Mouse (Mus musculus): Measurements from ENCODE around the gene Msl1.

The Msl1 gene

DNA sequence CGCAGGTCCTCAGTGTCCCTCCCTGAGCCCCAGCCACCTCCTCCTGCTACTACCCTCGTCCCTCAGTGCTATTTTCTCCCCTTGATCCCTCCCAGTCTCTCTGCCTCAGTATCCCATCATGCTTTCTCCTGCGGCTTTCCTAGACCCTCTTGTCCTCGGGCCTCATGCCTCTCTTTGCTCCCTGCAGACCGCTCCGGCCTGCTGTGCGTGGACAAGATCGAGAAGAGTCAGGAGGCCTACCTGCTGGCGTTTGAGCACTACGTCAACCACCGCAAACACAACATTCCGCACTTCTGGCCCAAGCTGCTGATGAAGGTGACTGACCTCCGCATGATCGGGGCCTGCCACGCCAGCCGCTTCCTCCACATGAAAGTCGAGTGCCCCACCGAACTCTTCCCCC lies 31.2 kb upstream of the Msl1 start:
- DNase-seq (ENCODE audit: low spot score in 2 of 2), result no peak

GRCm38 (mm10) chr11:98764746-98765145 lies 30.6 kb upstream of the Msl1 start:
- no peak for DNase-seq (ENCODE audit: low spot score in 2 of 2)

DNA sequence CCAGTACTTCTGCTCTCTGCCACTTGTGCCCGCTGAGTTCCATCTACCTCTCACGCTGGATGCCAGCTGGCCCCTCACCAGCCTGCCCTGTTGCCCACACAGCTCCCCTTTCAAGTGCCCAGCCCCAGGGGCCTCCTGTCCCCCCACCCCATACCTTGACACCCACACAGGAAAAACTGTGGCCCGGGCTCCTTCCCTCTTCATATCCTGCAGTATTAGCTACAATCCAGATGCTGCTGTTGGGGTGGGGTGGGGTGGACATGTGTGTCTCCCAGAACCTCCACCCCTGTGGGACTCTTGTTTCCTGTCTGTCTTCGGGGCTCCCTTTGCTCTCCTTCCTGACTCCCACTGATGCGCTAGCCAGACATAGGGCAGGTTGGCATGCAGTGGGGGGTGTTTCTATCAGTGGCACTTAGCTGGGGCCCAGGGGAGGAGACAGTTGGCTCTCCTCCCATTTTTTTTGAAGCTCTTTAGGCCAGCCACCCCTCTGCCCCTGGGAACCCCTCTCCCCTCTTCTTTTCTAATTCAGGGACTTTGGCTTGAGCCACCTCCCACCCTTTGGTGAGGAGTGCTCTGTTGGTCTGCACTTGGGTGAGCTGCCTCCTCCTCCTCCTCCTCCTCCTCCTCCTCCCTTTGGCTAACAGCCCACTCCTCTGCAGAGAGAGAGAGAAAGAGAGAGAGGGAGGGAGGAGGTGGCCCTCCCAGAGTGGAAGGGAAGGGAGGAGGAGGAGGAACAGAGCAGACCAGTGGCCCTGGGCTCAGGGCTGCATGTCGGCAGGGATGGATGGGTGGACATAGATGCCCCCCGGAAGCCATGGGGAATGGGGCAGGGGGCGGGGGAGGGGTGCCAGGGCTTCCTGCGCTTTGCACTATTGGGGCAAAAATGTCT lies 29.7 kb upstream of the Msl1 start:
- DNase-seq (ENCODE audit: low spot score in 2 of 2), result no peak

GRCm38 (mm10) chr11:98766346-98766745 lies 29.0 kb upstream of the Msl1 start:
- no peak for DNase-seq (ENCODE audit: low spot score in 2 of 2)

DNA sequence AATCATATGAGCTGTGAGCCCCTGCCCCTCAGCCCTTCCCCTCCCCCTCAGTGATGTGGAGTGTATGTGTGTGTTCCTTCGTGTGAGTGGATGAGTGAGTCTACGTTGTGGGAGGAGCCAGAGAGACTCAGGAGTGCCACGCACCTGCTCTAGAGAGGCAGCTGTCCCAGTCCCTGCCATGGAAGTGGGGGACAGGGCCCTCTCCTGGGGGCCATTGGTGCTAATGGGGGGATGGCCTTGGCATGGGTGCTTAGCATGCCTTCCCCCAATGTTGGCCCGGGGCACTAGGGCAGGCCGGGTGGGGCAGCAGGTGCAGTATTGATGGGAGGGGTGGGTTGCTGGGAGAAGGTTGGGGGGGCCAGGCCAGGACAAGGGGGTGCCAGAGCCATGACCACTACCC lies 28.5 kb upstream of the Msl1 start:
- no peak for DNase-seq (ENCODE audit: low spot score in 2 of 2)

DNA sequence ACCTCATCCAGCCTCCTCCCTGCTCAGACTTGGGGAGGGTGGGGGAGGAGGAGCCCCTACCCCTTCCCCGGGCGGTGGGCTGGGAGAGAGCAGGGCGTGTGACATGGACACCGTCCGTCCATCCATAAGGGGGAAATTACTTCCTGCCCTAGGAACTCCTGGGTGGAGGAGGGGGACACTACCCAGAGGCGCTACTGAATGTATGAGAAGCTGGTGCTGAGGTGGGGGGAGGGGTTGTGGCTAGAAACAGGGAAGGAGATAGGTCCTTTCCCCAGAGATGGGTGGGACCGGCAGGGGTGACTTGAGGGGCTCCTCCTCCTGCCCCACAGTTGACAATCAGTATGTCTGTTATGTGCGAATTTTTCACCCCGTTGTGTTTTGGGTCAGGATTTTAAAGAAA lies 28.0 kb upstream of the Msl1 start:
- peak; percentile 50 to 61 for DNase-seq (ENCODE audit: low spot score in 2 of 2)

- DNase-seq (ENCODE audit: low spot score in 2 of 2), result no peak
Observed at GRCm38 (mm10) chr11:98767713-98768112, 27.6 kb upstream of the Msl1 start.

GRCm38 (mm10) chr11:98768127-98769006 lies 26.9 kb upstream of the Msl1 start:
- peak; percentile 51 to 54 for DNase-seq (ENCODE audit: low spot score in 2 of 2)

DNA sequence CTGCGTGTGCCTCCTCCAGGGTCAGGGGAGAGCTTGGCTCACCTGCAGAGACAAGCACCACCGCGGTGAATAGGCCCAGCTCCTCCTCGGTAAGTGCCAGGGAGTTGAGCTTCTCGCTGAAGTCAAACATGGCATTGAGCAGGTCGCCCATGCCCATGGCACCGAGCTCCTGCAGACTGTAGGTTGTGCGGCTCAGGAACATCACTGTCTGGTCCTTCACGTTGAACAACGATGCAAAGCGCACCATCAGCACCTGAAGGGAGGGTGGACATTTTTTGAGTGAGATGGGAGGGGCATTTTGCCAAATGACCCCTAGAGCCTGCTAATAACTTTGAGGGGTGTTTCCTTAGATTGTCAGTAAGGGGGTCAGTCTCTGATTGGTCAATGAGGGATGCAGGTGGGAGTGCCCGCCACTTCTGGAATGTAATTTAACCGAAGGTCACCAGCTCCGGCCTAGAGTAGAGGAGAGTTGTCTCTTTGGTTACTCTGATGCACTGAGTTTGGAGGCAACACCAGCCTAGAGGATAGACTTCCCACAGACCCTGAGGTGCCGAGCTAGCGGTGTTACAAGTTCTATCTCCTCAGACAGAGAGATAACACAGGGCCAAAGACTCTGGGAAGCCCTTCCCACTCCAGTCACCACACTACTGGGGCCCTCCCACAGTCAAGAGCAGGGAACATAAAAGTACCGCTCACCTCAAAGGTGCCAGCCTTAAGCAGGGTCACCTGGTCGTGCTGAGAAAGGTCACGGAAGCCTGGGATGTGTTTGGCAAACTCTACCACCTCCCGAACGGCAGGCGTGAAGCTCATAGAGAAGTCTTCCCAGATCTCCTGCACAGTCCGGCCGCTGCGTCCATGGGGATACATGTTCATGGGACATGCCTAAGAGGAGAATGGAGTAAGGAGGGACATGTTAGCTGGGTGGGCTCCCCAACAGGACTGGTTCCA lies 26.0 kb upstream of the Msl1 start:
- DNase-seq (ENCODE audit: low spot score in 2 of 2), result no peak

GRCm38 (mm10) chr11:98770096-98770975 lies 25.0 kb upstream of the Msl1 start:
- peak; percentile 78 for DNase-seq (ENCODE audit: low spot score in 2 of 2)

DNA sequence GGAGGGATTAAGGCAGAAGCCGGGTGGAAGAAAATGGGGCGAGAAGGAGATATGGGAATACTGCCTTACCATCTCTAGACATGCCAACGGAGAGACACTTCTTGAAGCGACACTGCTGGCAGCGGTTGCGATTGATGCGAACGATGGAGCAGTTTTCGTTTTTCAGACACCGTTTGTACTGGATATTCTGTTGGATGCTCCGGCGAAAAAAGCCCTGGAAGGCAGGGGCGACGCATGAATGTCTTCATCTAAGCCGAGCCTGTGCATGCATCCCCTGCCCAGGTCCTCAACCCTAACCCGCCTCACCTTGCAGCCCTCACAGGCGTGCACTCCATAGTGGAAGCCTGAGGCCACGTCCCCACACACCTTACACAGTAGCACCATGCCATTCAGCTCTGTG lies 24.2 kb upstream of the Msl1 start:
- DNase-seq (ENCODE audit: low spot score in 2 of 2), result peak in 1 of 2 experiments; percentile 34

DNA sequence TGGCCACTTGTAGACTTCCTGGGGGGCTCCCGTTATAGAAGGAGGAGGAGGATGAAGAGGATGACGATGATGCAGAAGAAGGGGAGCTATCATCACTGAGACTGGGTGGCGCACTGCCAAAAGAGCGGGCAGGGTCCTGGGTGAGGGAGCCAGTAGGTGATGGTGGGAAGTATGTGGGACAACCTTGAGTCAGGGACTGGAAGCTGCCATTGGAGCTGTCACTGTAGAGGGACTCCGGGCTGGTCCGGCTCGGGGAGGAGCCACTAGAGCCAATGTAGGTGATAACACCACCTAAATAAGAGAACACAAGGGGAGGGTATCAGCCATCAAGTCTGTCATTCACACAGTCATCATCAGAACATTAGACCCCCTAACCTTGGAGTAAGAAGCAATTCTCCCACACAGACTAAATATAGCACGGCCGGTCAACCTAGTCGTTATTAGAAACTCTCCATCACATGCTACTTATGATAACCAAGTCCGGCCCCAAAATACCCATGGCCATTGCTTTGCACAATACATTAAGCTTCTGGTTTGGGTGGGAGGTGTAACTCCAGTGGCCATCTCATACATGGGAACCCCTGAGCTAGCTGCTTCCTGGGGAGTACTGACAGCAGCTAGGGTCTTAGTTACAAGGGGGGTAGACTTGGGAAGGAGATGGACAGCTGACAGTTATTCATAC lies 23.3 kb upstream of the Msl1 start:
- peak in 1 of 2 experiments; percentile 47 for DNase-seq (ENCODE audit: low spot score in 2 of 2)

DNA sequence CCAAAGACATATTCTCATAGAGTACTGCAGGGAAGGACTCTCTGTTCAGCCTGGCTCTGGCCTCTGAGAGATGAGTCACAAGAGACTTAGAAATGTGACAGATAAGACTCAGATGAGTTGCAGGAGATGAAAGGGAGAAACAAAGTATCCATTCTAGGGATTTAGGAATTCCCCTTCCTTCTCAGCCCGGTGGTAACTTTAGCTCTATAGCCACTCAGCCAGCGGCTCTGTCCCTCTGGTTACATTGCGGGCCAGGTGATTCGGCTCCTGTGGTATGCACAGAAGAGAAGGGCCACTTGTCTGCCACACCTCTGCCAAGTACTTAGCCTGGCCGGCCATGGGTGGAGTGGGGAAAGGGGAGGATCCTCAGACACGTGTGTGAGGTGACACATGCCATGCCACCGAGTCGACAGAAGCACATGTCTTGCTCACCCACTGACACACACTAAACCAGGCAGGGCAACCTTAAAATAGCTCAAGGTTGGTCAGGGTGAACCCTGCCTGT lies 22.6 kb upstream of the Msl1 start:
- peak; percentile 39 to 52 for DNase-seq (ENCODE audit: low spot score in 2 of 2)

GRCm38 (mm10) chr11:98773635-98774295 lies 21.6 kb upstream of the Msl1 start:
- DNase-seq (ENCODE audit: low spot score in 2 of 2), result peak; percentile 99 to 100

- no peak for DNase-seq (ENCODE audit: low spot score in 2 of 2)
Observed at GRCm38 (mm10) chr11:98774582-98775347, 20.6 kb upstream of the Msl1 start, which contains the start of gene Nr1d1. Gene Nr1d1 (minus strand): TSS chr11:98775333.

GRCm38 (mm10) chr11:98775348-98776051 lies 19.8 kb upstream of the Msl1 start:
- peak; percentile 100 for DNase-seq (ENCODE audit: low spot score in 2 of 2)

- no peak for DNase-seq (ENCODE audit: low spot score in 2 of 2)
Observed at GRCm38 (mm10) chr11:98776052-98776764, 19.1 kb upstream of the Msl1 start.
